Comparison of ENCODE assay signal across 8 mouse cellular contexts in genomic region chr5:123992193-123992637, GRCm38 (mm10). TPM values are rescaled to one million over a fixed set of nuclear protein-coding genes. Genes with fewer than 3 reads are reported as not detected.
DNase-seq lines count a peak whose midpoint lies in the region; ATAC-seq lines count a peak whose summit lies in the region.

No protein-coding gene starts in this region.

- peaks cover 17 to 26% of the 10 kb centered on the region in 2 experiments for H3K4me1 ChIP-seq in heart, embryonic 14.5 days (ENCODE audit: control insufficient read depth in 2 of 2, insufficient read depth in 2 of 2, low read length in 2 of 2)

- WGBS in heart, embryonic 14.5 days, result 60% methylated on average over 10 of the region's 10 CpGs

- peak; percentile 54 to 56 for DNase-seq in left cerebral cortex, adult 18-20 months (ENCODE audit: low spot score in 2 of 2)
- no peak for DNase-seq in left cerebral cortex, adult 11 months (ENCODE audit: low spot score)
- DNase-seq in lung, adult 18-20 months, result peak; percentile 81 to 85
- no peak for DNase-seq in B cell, adult 2 months
- no peak for DNase-seq in right cerebral cortex, postnatal 36 days (ENCODE audit: low spot score in 2 of 2)
- no peak for DNase-seq in left cerebral cortex, adult 9 months (ENCODE audit: low spot score in 2 of 2)

- H3K36me3 ChIP-seq in heart, embryonic 14.5 days (ENCODE audit: control insufficient read depth, insufficient read depth, low read length), result no peaks in the 10 kb centered on the region

- H3K27me3 ChIP-seq in heart, embryonic 14.5 days (ENCODE audit: control insufficient read depth, insufficient read depth, low read length), result no peaks in the 10 kb centered on the region

- no peak overlapping the region for H3K4me2 ChIP-seq in heart, embryonic 14.5 days (ENCODE audit: low read length)

- H3K27ac ChIP-seq in heart, embryonic 14.5 days (replicated peaks in 1 of 2; ENCODE audit: control insufficient read depth in 1 of 2, insufficient read depth in 1 of 2, low read depth in 2 of 2, low read length in 2 of 2), result peak overlapping the region; percentile 15 to 79

- no peaks in the 10 kb centered on the region for H3K9me3 ChIP-seq in heart, embryonic 14.5 days (ENCODE audit: control insufficient read depth, low read length)

- H3K4me3 ChIP-seq in heart, embryonic 14.5 days (ENCODE audit: control insufficient read depth in 1 of 2, insufficient read depth in 1 of 2, low read depth in 1 of 2, low read length in 2 of 2), result no peak overlapping the region

- no peak overlapping the region; the same call in 1 of the 2 replicates for H3K9ac ChIP-seq in heart, embryonic 14.5 days (ENCODE audit: low read length)

- peak; percentile 60 for ATAC-seq in common myeloid progenitor, adult 5-6 weeks (replicated peaks; ENCODE audit: low read depth, poor library complexity, severe bottlenecking)
- 0 out of 2 replicates have a peak, but pooled peaks have one; percentile 2 for ATAC-seq in heart, embryonic 14.5 days (ENCODE audit: insufficient number of reproducible peaks, insufficient read depth, low FRiP score, low read depth)

RNA-seq across cellular contexts. Expression of gene Hip1r, which starts 18.8 kb away (rescaled TPM):
- 10 to 100 TPM; 66.5 to 67.7 TPM for total RNA-seq in left cerebral cortex, adult 18-20 months (2021)
- 13.0 and 13.6 TPM in 2 replicates for total RNA-seq in common myeloid progenitor, adult 5-6 weeks (2017)
- 5.0 and 5.3 TPM in 2 replicates for polyA plus RNA-seq in heart, embryonic 14.5 days (2014; fragmentation: Nextera tagmentation; extraction: Ambion mirVana)

RNA-seq across cellular contexts. Expression of gene Vps37b, which starts 39.9 kb away (rescaled TPM):
- 10 to 100 TPM; 43.2 to 50.5 TPM for total RNA-seq in left cerebral cortex, adult 18-20 months (2021)
- 21.4 and 21.9 TPM in 2 replicates for total RNA-seq in common myeloid progenitor, adult 5-6 weeks (2017)
- 47.6 and 47.7 TPM in 2 replicates for polyA plus RNA-seq in heart, embryonic 14.5 days (2014; fragmentation: Nextera tagmentation; extraction: Ambion mirVana)

Comparison
In these comparisons a context has a peak if more than half of its experiments do, and no peak if none do; other contexts are left out.
1. DNase-seq: peak in left cerebral cortex, adult 18-20 months (2 of 2) and lung, adult 18-20 months (2 of 2); none in left cerebral cortex, adult 11 months (single experiment), B cell, adult 2 months (0 of 2), right cerebral cortex, postnatal 36 days (0 of 2) and left cerebral cortex, adult 9 months (0 of 2).